Mouse (Mus musculus) gastrocnemius, adult 2 months (tissue): ENCODE measurements at regions not wholly inside any gene's neighbourhood (a gene's known extent, or its start where the extent isn't known, plus 50 kb on each side); places are given as distances from the start of the nearest gene placed in this dataset.
A peak's percentile ranks its signal among the peaks of the same experiment; 100 is the strongest.

ENCODE experiments used
- DNase-seq: peaks from one replicate; pipeline ENCODE4 v3.0.0; 2022
- H3K27ac ChIP-seq: fragments of 200-600 bp; 2 replicates; pipeline ENCODE4 v1.8.1; 2022; ENCODE audit warnings: mild to moderate bottlenecking
- H3K4me3 ChIP-seq: fragments of 200-600 bp; 2 replicates; pipeline ENCODE4 v1.8.1; 2022; ENCODE audit warnings: mild to moderate bottlenecking, moderate library complexity
- CTCF ChIP-seq: fragments of 200-600 bp; IDR thresholded peaks from 2 replicates; pipeline ENCODE4 v1.8.1; 2022; ENCODE audit warnings: antibody characterized with exemption, mild to moderate bottlenecking, moderate library complexity
- intact Hi-C: fragments of 180-260 bp; cut with DNase I; formaldehyde crosslinking; loops from one replicate; pipeline ENCODE4 v1.15.1; 2025

DNA sequence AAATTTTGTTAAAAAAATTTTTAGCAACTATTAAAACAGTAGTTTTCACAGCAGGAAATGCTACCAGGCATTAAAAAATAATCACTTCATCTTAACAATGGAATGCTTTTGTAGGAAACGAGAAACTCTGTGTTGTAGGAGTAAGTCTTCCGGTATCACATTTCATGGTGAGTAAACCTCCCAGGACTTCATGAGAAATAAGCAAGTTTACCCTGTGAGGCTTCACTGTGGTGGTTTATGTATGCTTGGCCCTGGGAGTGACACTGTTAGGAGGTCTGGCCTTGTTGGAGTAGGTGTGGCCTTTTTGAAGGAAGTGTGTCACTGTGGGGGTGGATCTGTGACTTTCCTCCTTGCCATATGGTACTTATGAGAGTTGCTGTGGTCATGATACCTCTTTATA lies 289.0 kb upstream of the Igfbp3 start:
- intact Hi-C loops: no loop called here
- DNase-seq: no peak
- no peak overlapping the region for H3K27ac ChIP-seq
- TF ChIP-seq CTCF: no peak
- no peak overlapping the region for H3K4me3 ChIP-seq

DNA sequence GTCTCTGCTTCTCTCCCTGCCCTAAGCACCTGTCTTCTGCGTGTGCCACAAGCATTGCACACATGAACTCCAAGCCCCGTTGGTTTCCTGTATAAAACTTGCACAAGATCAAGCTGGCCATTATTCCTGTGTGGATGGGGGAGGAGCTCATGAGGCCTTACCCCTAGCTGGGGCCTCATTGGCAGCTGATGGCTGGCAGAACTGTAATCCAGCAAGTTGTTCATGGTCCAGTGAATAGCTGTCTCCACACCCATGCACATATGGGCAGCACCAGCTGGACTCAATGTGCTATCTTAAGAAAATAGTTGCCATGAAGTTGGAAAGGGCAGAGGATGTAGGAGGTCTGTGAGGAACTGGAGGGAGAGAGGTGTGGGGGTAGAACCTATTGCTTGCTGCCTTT lies 288.3 kb upstream of the Igfbp3 start:
- DNase-seq: no peak
- no peak for TF ChIP-seq CTCF
- Histone ChIP-seq H3K4me3 (no peak overlapping the region), H3K27ac (no peak overlapping the region)
- intact Hi-C loops: no loop called here

DNA sequence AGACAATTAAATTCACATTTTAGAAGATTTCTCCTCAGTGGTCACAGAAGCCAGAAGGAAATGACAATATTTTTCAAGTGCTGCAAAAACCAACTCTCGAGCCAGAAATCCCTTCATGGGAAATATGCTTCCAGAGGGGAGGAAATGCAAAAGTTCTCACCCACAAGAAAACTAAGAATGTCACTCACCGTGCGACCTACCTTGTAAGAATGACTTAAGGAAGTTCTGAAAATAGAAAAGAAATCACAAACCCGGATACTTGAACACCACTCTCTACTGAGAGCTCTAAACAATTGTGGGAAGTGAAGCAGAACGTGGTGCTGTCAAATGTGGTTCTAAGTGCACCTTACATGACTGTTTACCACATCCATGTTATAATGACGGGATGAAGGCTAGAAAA lies 284.1 kb upstream of the Igfbp3 start:
- DNase-seq: no peak
- peak overlapping the region; percentile 64 for H3K27ac ChIP-seq
- TF ChIP-seq CTCF: no peak
- intact Hi-C loops: no loop called here
- no peak overlapping the region for H3K4me3 ChIP-seq

DNA sequence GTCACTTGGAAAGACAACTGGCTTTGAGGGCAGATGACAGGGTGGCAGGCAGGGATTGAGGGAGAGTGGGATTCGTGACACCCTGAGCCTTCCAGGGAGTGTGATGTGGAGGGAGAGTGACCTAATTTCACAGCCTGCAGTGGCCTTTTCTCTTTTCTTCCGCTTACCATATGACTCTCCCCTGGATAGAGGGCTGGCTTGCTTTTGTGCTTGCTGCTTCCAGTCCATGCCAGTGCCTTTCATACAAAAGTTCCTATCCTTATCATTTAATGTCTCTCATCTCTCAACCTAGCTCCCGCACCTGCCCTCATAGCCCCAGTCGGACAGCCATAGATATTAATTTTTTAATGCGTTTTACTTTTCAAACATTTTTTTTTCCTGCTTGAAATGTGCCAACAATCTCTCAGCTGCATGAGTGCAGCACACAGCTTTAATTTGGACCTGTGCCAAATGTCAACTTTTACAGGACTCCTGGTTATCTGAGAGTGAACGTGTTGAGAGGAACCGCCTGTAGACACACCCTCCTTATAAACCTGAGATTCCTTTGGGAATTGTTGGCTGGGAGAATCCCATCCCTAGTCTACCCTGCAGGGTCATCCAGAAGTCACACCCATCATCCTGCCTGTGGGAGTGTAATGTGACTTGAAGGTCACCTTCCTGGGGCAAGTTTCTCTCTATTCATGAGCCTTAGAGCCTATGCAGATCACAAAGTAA lies 260.3 kb upstream of the Igfbp3 start:
- DNase-seq: no peak
- Histone ChIP-seq H3K27ac (no peak overlapping the region), H3K4me3 (no peak overlapping the region)
- no peak for TF ChIP-seq CTCF
- intact Hi-C loops: no loop called here

DNA sequence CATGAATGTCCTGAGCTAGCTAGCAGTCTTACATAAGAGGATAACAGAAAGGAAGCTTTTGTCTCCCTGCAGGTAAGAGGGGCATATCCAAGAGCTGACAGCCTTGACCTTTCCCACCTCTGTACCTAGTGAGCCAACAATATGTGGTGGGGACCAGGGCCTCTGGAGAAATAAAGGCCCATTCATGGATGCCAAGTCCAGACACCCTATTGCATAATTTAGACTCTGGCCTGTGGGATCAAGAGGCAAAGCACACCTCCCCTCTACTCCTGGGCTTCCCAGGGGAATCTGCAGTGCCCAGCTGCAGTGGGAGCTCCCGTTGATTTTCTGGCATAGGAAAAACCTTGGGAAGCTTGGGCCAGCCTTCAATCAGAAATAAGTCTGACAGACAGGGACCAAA lies 251.8 kb upstream of the Igfbp3 start:
- Histone ChIP-seq H3K27ac (no peak overlapping the region), H3K4me3 (no peak overlapping the region)
- no peak for DNase-seq
- intact Hi-C loops: no loop called here
- no peak for TF ChIP-seq CTCF

DNA sequence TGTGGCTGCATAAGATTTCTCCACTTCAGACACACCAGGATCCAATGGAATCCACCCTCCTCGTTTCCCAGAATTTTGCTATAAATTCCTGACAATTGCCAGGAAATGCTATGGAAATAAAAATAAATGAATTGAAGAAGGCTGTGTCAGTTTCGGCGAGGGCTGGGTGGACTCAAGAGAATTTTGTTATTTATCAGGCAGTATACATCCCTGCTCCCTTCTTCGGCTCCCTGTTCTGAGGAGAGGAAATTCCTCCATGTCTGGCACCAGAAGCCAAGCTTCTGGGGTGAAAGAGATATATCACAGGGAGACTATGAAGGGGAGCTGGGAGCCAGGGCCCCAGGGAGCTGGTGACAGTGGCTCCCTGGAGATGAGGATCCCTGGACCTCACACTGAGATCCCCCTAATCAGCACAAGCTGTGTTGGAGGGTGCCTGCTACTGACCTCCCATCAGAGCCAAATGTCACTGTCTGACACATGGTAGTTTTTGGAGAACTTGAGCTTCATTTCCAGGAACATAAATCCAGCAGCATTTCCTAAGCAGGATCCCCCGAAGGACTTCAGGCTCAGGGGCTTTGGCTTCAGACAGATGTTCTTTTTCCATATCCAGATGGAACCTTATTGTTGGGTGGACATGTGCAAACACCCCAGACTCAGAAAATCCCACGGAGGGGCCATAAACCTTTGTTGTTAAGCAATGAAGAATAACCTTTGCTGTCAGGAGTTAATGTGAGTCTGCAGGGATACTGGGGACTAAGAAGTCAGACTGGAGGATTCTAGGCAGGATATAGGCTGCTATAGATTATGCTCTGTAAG lies 248.4 kb upstream of the Igfbp3 start:
- no peak overlapping the region for H3K27ac ChIP-seq
- no peak for TF ChIP-seq CTCF
- no peak overlapping the region for H3K4me3 ChIP-seq
- intact Hi-C loops: no loop called here
- DNase-seq: no peak

DNA sequence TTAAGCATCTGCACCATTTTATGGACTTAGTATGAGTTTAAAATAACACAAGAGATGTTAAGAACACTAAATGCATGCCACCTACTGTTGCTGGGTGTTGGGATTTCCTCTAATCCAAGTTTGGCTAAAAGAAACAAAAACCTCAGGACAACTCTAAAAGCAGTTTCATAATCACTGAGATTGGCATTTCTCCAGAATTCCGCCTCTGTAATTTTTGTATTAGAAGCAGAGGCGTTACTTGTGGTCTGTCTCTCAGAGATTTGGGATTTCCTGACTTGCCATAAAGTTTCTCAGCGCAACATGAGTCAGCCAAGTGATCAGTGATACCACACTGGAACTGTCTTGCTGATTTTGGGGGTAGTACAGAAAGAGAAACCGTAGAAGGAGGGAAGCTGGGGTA lies 238.0 kb upstream of the Igfbp3 start:
- Histone ChIP-seq H3K27ac (no peak overlapping the region), H3K4me3 (no peak overlapping the region)
- DNase-seq: no peak
- no peak for TF ChIP-seq CTCF
- intact Hi-C loops: no loop called here

DNA sequence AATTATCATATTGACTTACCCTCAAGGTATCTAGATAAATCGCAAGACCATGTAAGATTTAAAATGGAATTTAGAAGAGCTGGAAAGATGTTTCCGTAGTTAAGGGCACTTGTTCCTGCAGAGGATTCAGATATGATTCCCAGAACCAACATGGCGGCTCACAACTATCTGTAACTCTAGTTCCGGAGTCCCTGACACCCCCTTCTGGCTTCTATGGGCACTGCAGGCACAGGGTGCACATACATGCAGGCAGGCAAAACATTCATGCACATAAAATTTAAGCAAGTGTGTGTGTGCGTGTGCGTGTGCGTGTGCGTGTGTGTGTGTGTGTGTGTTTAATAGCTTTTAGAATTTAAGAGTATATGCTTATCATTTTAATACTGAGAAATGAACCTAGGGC lies 230.8 kb upstream of the Igfbp3 start:
- intact Hi-C loops: no loop called here
- no peak for TF ChIP-seq CTCF
- no peak overlapping the region for H3K27ac ChIP-seq
- no peak overlapping the region for H3K4me3 ChIP-seq
- DNase-seq: no peak

DNA sequence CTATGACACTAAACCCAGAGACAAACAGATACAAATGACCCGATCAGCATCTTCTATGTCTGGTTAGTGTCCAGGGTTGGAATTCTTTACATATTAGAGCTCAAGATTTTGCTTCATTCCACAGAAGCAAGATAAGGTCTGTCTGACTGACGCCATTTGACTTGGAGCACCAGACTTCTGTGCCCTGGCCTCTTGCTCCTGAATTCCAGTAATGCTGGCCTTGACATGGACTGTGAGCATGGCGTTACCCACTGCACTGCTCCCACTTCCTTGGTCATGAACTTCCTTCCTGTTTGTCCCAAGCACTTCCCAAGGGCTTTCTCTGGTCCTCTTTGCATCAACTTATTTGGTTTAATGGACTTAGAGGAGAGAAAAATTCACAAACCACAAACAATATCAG lies 225.6 kb upstream of the Igfbp3 start:
- intact Hi-C loops: no loop called here
- no peak for DNase-seq
- no peak for TF ChIP-seq CTCF
- H3K4me3 ChIP-seq: no peak overlapping the region
- H3K27ac ChIP-seq: no peak overlapping the region

DNA sequence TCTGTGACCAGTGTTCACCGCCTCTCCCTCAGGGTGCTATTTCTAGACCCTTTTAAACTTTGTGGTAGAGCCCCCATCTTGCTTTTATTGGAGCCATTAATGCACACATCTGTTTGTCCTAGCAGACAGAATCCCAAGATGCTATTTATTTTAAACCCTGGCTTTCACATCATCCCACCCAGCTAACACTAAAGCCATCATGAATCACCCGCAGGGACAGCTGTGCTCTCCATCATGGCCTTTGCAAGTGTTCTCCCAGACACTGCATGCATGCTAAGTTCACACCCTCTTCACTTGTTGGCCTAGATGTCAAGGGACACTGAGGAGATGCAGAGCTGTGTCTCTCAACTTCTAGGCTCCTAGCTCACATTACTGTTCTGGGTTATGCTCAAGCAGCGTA lies 220.9 kb upstream of the Igfbp3 start:
- no peak for DNase-seq
- no peak for TF ChIP-seq CTCF
- no peak overlapping the region for H3K4me3 ChIP-seq
- intact Hi-C loops: no loop called here
- no peak overlapping the region for H3K27ac ChIP-seq

DNA sequence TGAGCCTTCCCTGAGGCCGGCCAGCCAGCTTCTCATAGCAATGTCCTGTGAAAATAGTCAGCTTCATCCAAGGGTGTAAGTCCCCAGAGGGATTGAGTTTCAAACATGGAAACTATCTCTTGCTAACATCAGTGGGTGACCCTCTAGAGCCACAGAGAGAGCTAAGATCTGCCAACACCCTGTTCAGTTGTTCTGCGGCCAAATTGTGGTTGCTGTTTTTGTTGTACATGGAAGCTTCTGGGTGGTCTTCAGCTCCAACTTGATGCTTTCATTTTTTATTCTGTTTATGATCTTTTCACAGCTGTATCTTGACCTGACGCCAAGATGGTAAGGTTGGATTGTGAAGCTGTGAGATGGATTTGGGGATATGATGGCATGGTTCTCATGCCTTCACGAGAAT lies 214.0 kb upstream of the Igfbp3 start:
- no peak for DNase-seq
- Histone ChIP-seq H3K27ac (no peak overlapping the region), H3K4me3 (no peak overlapping the region)
- intact Hi-C loops: no loop called here
- no peak for TF ChIP-seq CTCF

DNA sequence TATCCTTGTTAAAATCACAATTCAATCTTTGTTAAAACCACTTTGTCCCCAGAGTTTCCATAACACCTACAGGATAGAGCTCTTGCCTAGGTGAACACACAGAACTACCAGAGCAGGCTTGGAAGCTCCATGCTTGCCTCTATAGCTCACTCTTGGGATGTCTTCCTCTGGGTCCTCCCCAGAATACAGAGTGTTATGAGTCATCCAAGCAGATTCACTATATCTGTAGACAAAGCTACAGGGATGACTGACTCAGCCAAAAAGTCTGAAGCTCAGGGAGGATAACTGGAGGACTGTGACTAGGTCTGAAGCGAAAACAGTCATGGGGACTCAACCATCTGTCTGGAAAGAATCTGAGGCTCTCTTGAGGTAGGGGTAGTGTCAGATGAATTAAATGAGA lies 211.5 kb upstream of the Igfbp3 start:
- no peak for DNase-seq
- intact Hi-C loops: no loop called here
- no peak for TF ChIP-seq CTCF
- Histone ChIP-seq H3K27ac (no peak overlapping the region), H3K4me3 (no peak overlapping the region)

DNA sequence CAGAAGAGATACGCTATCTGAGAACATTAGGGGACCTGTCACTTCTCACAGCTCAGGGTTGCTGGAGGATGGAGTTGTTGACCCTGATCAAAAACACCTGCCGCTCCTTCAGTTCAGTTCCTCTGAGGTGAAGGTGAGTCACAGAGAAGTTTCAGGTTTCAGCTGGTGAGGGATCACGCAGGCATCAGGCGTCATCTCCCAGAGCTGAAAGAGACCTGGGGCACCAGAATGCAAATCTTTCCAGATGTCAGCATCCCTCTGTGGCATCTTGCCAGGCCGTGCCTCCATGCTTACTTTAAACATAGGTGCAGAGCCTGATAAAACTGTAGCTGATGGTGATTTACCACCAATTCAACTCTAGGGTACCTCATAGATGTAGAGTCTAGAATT lies 210.4 kb upstream of the Igfbp3 start:
- no peak overlapping the region for H3K27ac ChIP-seq
- no peak for TF ChIP-seq CTCF
- no peak for DNase-seq
- no peak overlapping the region for H3K4me3 ChIP-seq
- intact Hi-C loops: no loop called here
